Mouse (Mus musculus): ENCODE measurements at regions not wholly inside any gene's neighbourhood (a gene's known extent, or its start where the extent isn't known, plus 50 kb on each side); places are given as distances from the start of the nearest gene placed in this dataset.
A peak's percentile ranks its signal among the peaks of the same experiment; 100 is the strongest.

DNA sequence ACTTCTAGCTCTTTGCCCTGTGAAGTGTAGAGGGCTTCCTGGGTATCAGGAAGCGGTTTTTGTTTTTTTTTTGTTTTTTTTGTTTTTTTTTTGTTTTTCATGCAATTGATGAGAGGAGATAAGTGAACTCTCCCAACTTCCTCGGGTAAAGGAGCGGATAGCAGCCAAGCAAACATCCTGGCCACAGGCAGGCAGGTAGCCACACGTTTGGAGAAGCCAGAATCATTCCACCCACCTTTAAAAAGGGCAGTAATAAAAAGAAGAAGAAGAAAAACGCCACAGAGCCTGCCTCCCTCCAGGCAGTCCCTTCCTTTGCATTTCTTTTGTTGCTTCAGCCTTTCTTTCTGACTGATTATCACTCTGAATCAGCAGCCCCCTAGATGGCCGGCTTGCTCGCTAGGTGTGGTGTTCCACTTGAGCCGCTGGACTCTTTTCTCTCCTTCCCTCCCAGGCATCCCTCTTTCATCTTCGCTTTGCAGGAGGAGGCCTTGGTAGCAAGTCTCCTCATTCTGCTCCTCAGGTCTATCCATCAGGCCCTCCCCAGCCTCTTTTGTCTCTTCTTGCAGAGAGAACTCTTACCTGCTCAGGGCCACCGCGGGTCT lies 323.9 kb upstream of the Gm765 start:
- H3K9ac ChIP-seq (ENCODE audit: low read length), result no peak overlapping the region
- H3K27me3 ChIP-seq (ENCODE audit: control insufficient read depth, insufficient read depth, low read length), result no peaks in the 10 kb centered on the region
- H3K36me3 ChIP-seq (ENCODE audit: control insufficient read depth, insufficient read depth, low read length), result no peaks in the 10 kb centered on the region
- ATAC-seq (ENCODE audit: insufficient read depth, low FRiP score, low TSS enrichment), result no peak
- no peaks in the 10 kb centered on the region for H3K9me3 ChIP-seq (ENCODE audit: control insufficient read depth, low read length)
- 13% methylated on average over 11 of the region's 11 CpGs for WGBS
- H3K4me3 ChIP-seq (ENCODE audit: low read depth, low read length), result no peak overlapping the region
- H3K4me1 ChIP-seq (ENCODE audit: control insufficient read depth, insufficient read depth, low read length), result 0 out of 2 replicates have a peak, but pooled peaks cover 3% of the 10 kb centered on the region
- no peak overlapping the region for H3K4me2 ChIP-seq (ENCODE audit: low read depth)
- no peak for DNase-seq (ENCODE audit: low spot score)
- no peak overlapping the region for H3K27ac ChIP-seq (ENCODE audit: low read depth, low read length)

- no peaks in the 10 kb centered on the region for H3K9me3 ChIP-seq (ENCODE audit: control insufficient read depth, low read length)
- H3K27me3 ChIP-seq (ENCODE audit: control insufficient read depth, insufficient read depth, low read length), result no peaks in the 10 kb centered on the region
- 91% methylated on average over 3 of the region's 3 CpGs for WGBS
- H3K4me3 ChIP-seq (ENCODE audit: low read depth, low read length), result no peak overlapping the region
- no peak for DNase-seq (ENCODE audit: low spot score)
- no peak overlapping the region for H3K27ac ChIP-seq (ENCODE audit: low read depth, low read length)
- H3K36me3 ChIP-seq (ENCODE audit: control insufficient read depth, insufficient read depth, low read length), result no peaks in the 10 kb centered on the region
- no peaks in the 10 kb centered on the region for H3K4me1 ChIP-seq (ENCODE audit: control insufficient read depth, insufficient read depth, low read length)
- H3K9ac ChIP-seq (ENCODE audit: low read length), result no peak overlapping the region
- H3K4me2 ChIP-seq (ENCODE audit: low read depth), result no peak overlapping the region
- no peak for ATAC-seq (ENCODE audit: insufficient read depth, low FRiP score, low TSS enrichment)
Measured at GRCm38 (mm10) chr6:98651827-98652226, 309.3 kb upstream of the Gm765 start.

DNA sequence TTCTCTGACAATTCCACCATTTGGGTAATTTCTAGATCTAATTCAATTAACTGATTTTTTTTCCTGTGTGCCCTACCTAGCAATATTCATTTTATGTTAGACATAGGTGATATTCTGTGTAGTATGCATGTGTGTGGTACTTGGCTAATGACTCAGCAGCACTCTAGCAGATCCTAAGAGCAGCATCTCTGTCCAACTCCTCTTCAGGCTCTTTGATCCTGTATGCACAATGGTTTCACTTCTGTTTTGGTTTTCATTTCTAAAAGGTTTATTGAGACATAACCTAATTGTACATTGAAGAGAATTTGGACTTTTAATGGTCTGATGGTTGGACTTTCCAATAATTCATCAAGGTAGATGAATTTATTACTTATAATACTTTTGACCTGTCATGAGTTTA lies 308.8 kb upstream of the Gm765 start:
- Histone ChIP-seq H3K4me1 (ENCODE audit: control insufficient read depth, insufficient read depth, low read length) (no peaks in the 10 kb centered on the region), H3K4me2 (ENCODE audit: low read depth) (no peak overlapping the region), H3K27ac (ENCODE audit: low read depth, low read length) (no peak overlapping the region), H3K36me3 (ENCODE audit: control insufficient read depth, insufficient read depth, low read length) (no peaks in the 10 kb centered on the region), H3K9me3 (ENCODE audit: control insufficient read depth, low read length) (no peaks in the 10 kb centered on the region), H3K27me3 (ENCODE audit: control insufficient read depth, insufficient read depth, low read length) (no peaks in the 10 kb centered on the region), H3K9ac (ENCODE audit: low read length) (no peak overlapping the region), H3K4me3 (ENCODE audit: low read depth, low read length) (no peak overlapping the region)
- no peak for ATAC-seq (ENCODE audit: insufficient read depth, low FRiP score, low TSS enrichment)
- no peak for DNase-seq (ENCODE audit: low spot score)

DNA sequence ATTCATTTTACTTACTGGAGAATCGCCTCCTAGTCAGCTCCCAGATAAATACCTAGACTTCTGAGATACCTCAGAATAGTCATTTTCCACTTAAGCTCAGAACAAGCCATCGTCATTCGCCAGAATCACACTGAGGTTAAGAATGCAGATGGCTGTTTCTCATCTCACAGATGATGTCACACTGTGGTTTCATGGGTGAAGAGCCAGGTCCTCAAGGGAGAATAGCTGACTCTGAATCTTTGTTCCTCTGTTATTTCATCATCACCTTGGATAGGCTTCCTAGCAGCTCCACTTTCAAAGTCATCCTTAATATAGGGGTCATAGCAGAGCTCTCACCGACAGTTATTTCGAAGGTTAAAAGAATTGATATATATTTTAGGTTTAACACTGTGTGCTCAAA lies 297.8 kb upstream of the Gm765 start:
- WGBS, result 89% methylated on average over 5 of the region's 5 CpGs
- no peak overlapping the region for H3K4me2 ChIP-seq (ENCODE audit: low read depth)
- ATAC-seq (ENCODE audit: insufficient read depth, low FRiP score, low TSS enrichment) (no peak), DNase-seq (ENCODE audit: low spot score) (no peak)
- no peaks in the 10 kb centered on the region for H3K36me3 ChIP-seq (ENCODE audit: control insufficient read depth, insufficient read depth, low read length)
- H3K9me3 ChIP-seq (ENCODE audit: control insufficient read depth, low read length), result no peaks in the 10 kb centered on the region
- H3K27me3 ChIP-seq (ENCODE audit: control insufficient read depth, insufficient read depth, low read length), result no peaks in the 10 kb centered on the region
- no peak overlapping the region for H3K27ac ChIP-seq (ENCODE audit: low read depth, low read length)
- no peak overlapping the region for H3K9ac ChIP-seq (ENCODE audit: low read length)
- no peaks in the 10 kb centered on the region for H3K4me1 ChIP-seq (ENCODE audit: control insufficient read depth, insufficient read depth, low read length)
- no peak overlapping the region for H3K4me3 ChIP-seq (ENCODE audit: low read depth, low read length)

GRCm38 (mm10) chr6:98635816-98636215 lies 293.3 kb upstream of the Gm765 start:
- no peaks in the 10 kb centered on the region for H3K27me3 ChIP-seq (ENCODE audit: control insufficient read depth, insufficient read depth, low read length)
- no peak overlapping the region for H3K9ac ChIP-seq (ENCODE audit: low read length)
- no peaks in the 10 kb centered on the region for H3K9me3 ChIP-seq (ENCODE audit: control insufficient read depth, low read length)
- DNase-seq (ENCODE audit: low spot score) (no peak), ATAC-seq (ENCODE audit: insufficient read depth, low FRiP score, low TSS enrichment) (no peak)
- no peaks in the 10 kb centered on the region for H3K36me3 ChIP-seq (ENCODE audit: control insufficient read depth, insufficient read depth, low read length)
- H3K27ac ChIP-seq (ENCODE audit: low read depth, low read length), result no peak overlapping the region
- H3K4me3 ChIP-seq (ENCODE audit: low read depth, low read length), result no peak overlapping the region
- H3K4me1 ChIP-seq (ENCODE audit: control insufficient read depth, insufficient read depth, low read length), result no peaks in the 10 kb centered on the region
- no peak overlapping the region for H3K4me2 ChIP-seq (ENCODE audit: low read depth)
- 92% methylated on average over 6 of the region's 6 CpGs for WGBS

- Histone ChIP-seq H3K27ac (ENCODE audit: low read depth, low read length) (no peak overlapping the region), H3K4me1 (ENCODE audit: control insufficient read depth, insufficient read depth, low read length) (no peaks in the 10 kb centered on the region), H3K4me3 (ENCODE audit: low read depth, low read length) (no peak overlapping the region), H3K9me3 (ENCODE audit: control insufficient read depth, low read length) (no peaks in the 10 kb centered on the region), H3K27me3 (ENCODE audit: control insufficient read depth, insufficient read depth, low read length) (no peaks in the 10 kb centered on the region), H3K9ac (ENCODE audit: low read length) (no peak overlapping the region), H3K36me3 (ENCODE audit: control insufficient read depth, insufficient read depth, low read length) (no peaks in the 10 kb centered on the region), H3K4me2 (ENCODE audit: low read depth) (no peak overlapping the region)
- WGBS, result 57% methylated on average over 17 of the region's 18 CpGs
- peak; percentile 39 for DNase-seq (ENCODE audit: low spot score)
- ATAC-seq (ENCODE audit: insufficient read depth, low FRiP score, low TSS enrichment), result no peak
Measured at GRCm38 (mm10) chr6:98632278-98633063, 289.9 kb upstream of the Gm765 start.

DNA sequence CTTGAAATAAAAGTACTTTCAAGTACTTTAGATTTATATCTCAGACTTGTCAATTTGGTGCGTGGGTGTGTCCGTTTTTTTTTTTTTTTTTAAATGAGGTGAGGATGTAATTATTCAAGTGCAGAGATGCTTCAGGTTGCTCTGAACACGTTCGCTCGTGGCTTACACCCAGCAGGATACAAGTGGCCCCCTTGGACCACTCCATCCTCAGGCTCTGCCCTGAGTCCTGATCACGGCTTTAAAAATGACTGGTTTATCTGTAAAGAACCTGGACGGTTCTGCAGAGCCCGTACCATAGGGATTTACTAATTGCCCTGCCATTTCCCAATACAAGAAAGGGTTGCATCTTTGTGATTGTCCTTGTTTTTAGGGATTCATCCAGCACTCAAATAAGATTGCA lies 288.7 kb upstream of the Gm765 start:
- no peaks in the 10 kb centered on the region for H3K27me3 ChIP-seq (ENCODE audit: control insufficient read depth, insufficient read depth, low read length)
- no peak overlapping the region for H3K4me2 ChIP-seq (ENCODE audit: low read depth)
- H3K4me3 ChIP-seq (ENCODE audit: low read depth, low read length), result no peak overlapping the region
- H3K9me3 ChIP-seq (ENCODE audit: control insufficient read depth, low read length), result no peaks in the 10 kb centered on the region
- H3K27ac ChIP-seq (ENCODE audit: low read depth, low read length), result no peak overlapping the region
- H3K9ac ChIP-seq (ENCODE audit: low read length), result no peak overlapping the region
- no peaks in the 10 kb centered on the region for H3K4me1 ChIP-seq (ENCODE audit: control insufficient read depth, insufficient read depth, low read length)
- H3K36me3 ChIP-seq (ENCODE audit: control insufficient read depth, insufficient read depth, low read length), result no peaks in the 10 kb centered on the region
- no peak for ATAC-seq (ENCODE audit: insufficient read depth, low FRiP score, low TSS enrichment)
- no peak for DNase-seq (ENCODE audit: low spot score)
- WGBS, result 69% methylated on average over 8 of the region's 8 CpGs

DNA sequence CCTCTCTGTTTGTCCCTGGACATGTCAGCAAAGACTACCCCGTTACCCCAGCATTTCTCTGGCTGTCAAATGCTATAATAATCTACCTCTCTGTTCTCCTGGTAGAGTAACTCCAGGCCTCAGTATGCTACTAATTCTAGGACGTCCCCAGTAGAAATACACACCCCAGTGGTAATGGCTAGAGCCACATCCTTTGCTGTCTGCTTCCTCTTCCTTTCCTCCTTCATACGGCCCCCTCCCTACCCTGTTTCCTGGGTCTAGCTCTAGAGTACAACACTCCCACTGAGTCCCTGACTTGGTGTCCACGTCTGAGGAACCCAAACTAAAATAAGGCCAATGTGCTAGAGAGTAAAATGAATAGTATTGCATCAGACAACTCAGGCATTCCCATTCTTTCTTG lies 287.1 kb upstream of the Gm765 start:
- H3K9me3 ChIP-seq (ENCODE audit: control insufficient read depth, low read length), result no peaks in the 10 kb centered on the region
- H3K4me1 ChIP-seq (ENCODE audit: control insufficient read depth, insufficient read depth, low read length), result no peaks in the 10 kb centered on the region
- ATAC-seq (ENCODE audit: insufficient read depth, low FRiP score, low TSS enrichment) (no peak), DNase-seq (ENCODE audit: low spot score) (no peak)
- no peak overlapping the region for H3K9ac ChIP-seq (ENCODE audit: low read length)
- no peaks in the 10 kb centered on the region for H3K27me3 ChIP-seq (ENCODE audit: control insufficient read depth, insufficient read depth, low read length)
- no peak overlapping the region for H3K4me2 ChIP-seq (ENCODE audit: low read depth)
- WGBS, result 81% methylated on average over 4 of the region's 4 CpGs
- H3K36me3 ChIP-seq (ENCODE audit: control insufficient read depth, insufficient read depth, low read length), result no peaks in the 10 kb centered on the region
- no peak overlapping the region for H3K27ac ChIP-seq (ENCODE audit: low read depth, low read length)
- no peak overlapping the region for H3K4me3 ChIP-seq (ENCODE audit: low read depth, low read length)

DNA sequence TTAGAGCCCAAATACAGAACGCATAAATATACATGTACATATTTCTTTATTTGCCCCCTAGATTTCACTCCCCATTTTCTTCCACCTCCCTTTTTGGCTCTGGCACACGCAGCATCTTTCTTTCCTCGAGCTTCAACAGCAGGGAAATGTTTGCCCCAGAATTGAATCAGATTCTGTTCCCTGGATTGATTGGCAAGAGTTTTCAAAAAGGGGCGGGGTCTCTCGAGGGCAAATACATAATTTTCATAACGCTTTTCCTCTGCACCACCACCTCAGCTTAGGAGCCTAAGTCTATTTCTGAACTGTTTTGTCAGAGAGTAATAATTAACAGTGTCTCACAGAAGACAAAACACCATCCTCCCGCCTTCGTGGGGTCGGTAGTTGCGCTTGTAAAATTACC lies 283.9 kb upstream of the Gm765 start:
- 91% methylated on average over 10 of the region's 10 CpGs for WGBS
- H3K9ac ChIP-seq (ENCODE audit: low read length), result no peak overlapping the region
- DNase-seq (ENCODE audit: low spot score), result no peak
- H3K9me3 ChIP-seq (ENCODE audit: control insufficient read depth, low read length), result no peaks in the 10 kb centered on the region
- H3K27ac ChIP-seq (ENCODE audit: low read depth, low read length), result no peak overlapping the region
- no peak overlapping the region for H3K4me3 ChIP-seq (ENCODE audit: low read depth, low read length)
- H3K27me3 ChIP-seq (ENCODE audit: control insufficient read depth, insufficient read depth, low read length), result no peaks in the 10 kb centered on the region
- H3K36me3 ChIP-seq (ENCODE audit: control insufficient read depth, insufficient read depth, low read length), result no peaks in the 10 kb centered on the region
- ATAC-seq (ENCODE audit: insufficient read depth, low FRiP score, low TSS enrichment), result no peak
- H3K4me2 ChIP-seq (ENCODE audit: low read depth), result no peak overlapping the region
- no peaks in the 10 kb centered on the region for H3K4me1 ChIP-seq (ENCODE audit: control insufficient read depth, insufficient read depth, low read length)

Data from neural tube, embryonic 11.5 days (tissue).